Mouse (Mus musculus) olfactory bulb, adult 2 months (tissue): Measurements from ENCODE around the gene Atp6v1g3. TPM values are rescaled to one million over a fixed set of nuclear protein-coding genes. Genes with fewer than 3 reads are reported as not detected.

ENCODE experiments used
- H3K27ac ChIP-seq: fragments of 200-500 bp; 2 replicates; pipeline ENCODE4 v1.5.1; 2012; ENCODE audit warnings: low read depth, low read length; ENCODE audit not compliant: insufficient read depth
- H3K4me1 ChIP-seq: fragments of 200-500 bp; 2 replicates; pipeline ENCODE4 v1.6.1; 2012; ENCODE audit warnings: low read length; ENCODE audit not compliant: control insufficient read depth, insufficient read depth
- H3K4me3 ChIP-seq: fragments of 200-500 bp; 2 replicates; pipeline ENCODE4 v1.5.1; 2012; ENCODE audit warnings: mild to moderate bottlenecking, low read depth, low read length, moderate library complexity; ENCODE audit not compliant: insufficient read depth
- CTCF ChIP-seq: fragments of 200-500 bp; IDR thresholded peaks from 2 replicates; pipeline ENCODE4 v1.5.1; 2012; ENCODE audit warnings: low read depth, mild to moderate bottlenecking, low read length, moderate library complexity; ENCODE audit not compliant: insufficient read depth
- POLR2A ChIP-seq: fragments of 200-500 bp; IDR thresholded peaks from 2 replicates; pipeline ENCODE4 v1.6.1; 2012; ENCODE audit warnings: mild to moderate bottlenecking, low read depth, low read length, moderate library complexity; ENCODE audit not compliant: insufficient read depth
- WGBS: fragments of 180-500 bp; shearing (Covaris S2); methylation state at CpG from one replicate; pipeline ENCODE4 v1.1.7; 2018; 5-methylcytosine and 5-hydroxymethylcytosine counted together
- polyA plus RNA-seq: library from polyadenylated mRNA; stranded (reverse); fragments of >200 nt; gene quantifications from 2 replicates; pipeline ENCODE4 v1.2.4, GENCODE M21; 2012; ENCODE audit warnings: low replicate concordance; ENCODE audit not compliant: missing spikeins, insufficient read depth, insufficient read length

Atp6v1g3 gene
- polyA plus RNA-seq, 1 experiment: not detected

- Histone ChIP-seq H3K4me1 (peaks cover 3% of the 10 kb centered on the region; the same call in 1 of the 2 replicates), H3K27ac (no peak overlapping the region), H3K4me3 (no peak overlapping the region)
- TF ChIP-seq POLR2A (no peak), CTCF (no peak)
- WGBS: 91% methylated on average over 2 of the region's 2 CpGs
Measured at GRCm38 (mm10) chr1:138248770-138249169, 24.8 kb upstream of the Atp6v1g3 start.

GRCm38 (mm10) chr1:138250951-138251350 lies 22.6 kb upstream of the Atp6v1g3 start:
- H3K4me3 ChIP-seq: no peak overlapping the region
- H3K27ac ChIP-seq: no peak overlapping the region
- 34% methylated on average over 2 of the region's 2 CpGs for WGBS
- no peaks in the 10 kb centered on the region for H3K4me1 ChIP-seq
- TF ChIP-seq CTCF: no peak
- no peak for TF ChIP-seq POLR2A

- Histone ChIP-seq H3K4me1 (no peaks in the 10 kb centered on the region), H3K27ac (no peak overlapping the region), H3K4me3 (no peak overlapping the region)
- no peak for TF ChIP-seq CTCF
- no peak for TF ChIP-seq POLR2A
- WGBS: 88% methylated on average over 4 of the region's 4 CpGs
Measured at GRCm38 (mm10) chr1:138256172-138256789, 17.3 kb upstream of the Atp6v1g3 start.

DNA sequence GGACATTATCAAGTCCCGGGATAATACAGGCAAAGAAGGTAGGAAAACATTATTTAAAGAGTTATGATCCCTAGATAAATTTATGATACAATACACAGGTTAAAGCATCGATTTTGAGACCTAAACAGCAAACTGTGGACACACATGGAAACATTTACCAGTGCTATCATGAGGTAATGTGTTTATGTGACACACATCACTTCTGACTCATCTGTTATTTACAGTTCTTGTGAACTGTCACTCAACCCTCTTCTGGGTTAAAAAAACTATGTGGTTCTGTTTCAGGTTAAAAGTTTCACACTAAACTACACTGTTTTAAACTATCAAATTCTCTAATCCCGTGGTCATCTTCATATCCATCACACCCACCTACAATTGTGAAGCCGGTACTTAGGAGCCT lies 14.8 kb upstream of the Atp6v1g3 start:
- H3K4me1 ChIP-seq: no peaks in the 10 kb centered on the region
- TF ChIP-seq POLR2A: no peak
- no peak overlapping the region for H3K27ac ChIP-seq
- no peak overlapping the region for H3K4me3 ChIP-seq
- WGBS: 81% methylated on average over 4 of the region's 4 CpGs

- Histone ChIP-seq H3K27ac (no peak overlapping the region), H3K4me3 (no peak overlapping the region), H3K4me1 (no peaks in the 10 kb centered on the region)
- 89% methylated on average over 3 of the region's 3 CpGs for WGBS
- TF ChIP-seq CTCF (no peak), POLR2A (no peak)
Measured at GRCm38 (mm10) chr1:138261520-138261919, 12.0 kb upstream of the Atp6v1g3 start.

- Histone ChIP-seq H3K4me1 (no peaks in the 10 kb centered on the region), H3K4me3 (no peak overlapping the region), H3K27ac (no peak overlapping the region)
- TF ChIP-seq POLR2A (no peak), CTCF (no peak)
Measured at GRCm38 (mm10) chr1:138262408-138262807, 11.1 kb upstream of the Atp6v1g3 start.

- no peak for TF ChIP-seq POLR2A
- TF ChIP-seq CTCF: no peak
- H3K27ac ChIP-seq: no peak overlapping the region
- H3K4me1 ChIP-seq: no peaks in the 10 kb centered on the region
- H3K4me3 ChIP-seq: no peak overlapping the region
- WGBS: 87% methylated on average over 5 of the region's 5 CpGs
Measured at GRCm38 (mm10) chr1:138267465-138268055, 6.0 kb upstream of the Atp6v1g3 start.

- WGBS: 90% methylated on average over 3 of the region's 3 CpGs
- TF ChIP-seq CTCF (no peak), POLR2A (no peak)
Measured at GRCm38 (mm10) chr1:138274930-138275329, 1.4 kb downstream of the Atp6v1g3 start.

DNA sequence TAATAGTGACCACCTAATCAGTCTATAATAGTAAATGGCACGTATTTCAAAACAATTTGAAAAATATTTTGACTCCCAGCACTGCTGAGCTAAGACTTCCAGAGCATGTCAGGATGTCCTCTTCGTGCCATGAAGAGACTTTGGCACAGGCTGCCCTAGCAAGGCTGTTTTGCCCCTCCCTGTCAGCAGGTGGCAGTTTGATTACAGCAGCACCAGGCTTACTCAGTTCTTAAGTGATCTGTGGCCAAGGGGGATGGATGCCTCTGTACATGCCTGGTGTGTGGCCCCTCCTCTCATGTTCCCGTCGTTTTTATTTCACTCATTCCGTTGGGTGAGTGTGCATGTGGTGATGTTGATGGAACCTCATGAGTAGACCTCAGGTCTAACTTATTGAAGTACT lies 2.3 kb downstream of the Atp6v1g3 start:
- TF ChIP-seq POLR2A (no peak), CTCF (no peak)
- Histone ChIP-seq H3K4me3 (no peak overlapping the region), H3K27ac (no peak overlapping the region), H3K4me1 (no peaks in the 10 kb centered on the region)
- 57% methylated on average over 5 of the region's 5 CpGs for WGBS

More at GRCm38 (mm10) chr1:138274930-138275329, 1.4 kb downstream of the Atp6v1g3 start:
- Histone ChIP-seq H3K4me1 (no peaks in the 10 kb centered on the region), H3K4me3 (no peak overlapping the region), H3K27ac (no peak overlapping the region)
